Mouse (Mus musculus) liver, embryonic 13.5 days (tissue): ENCODE data around the gene Rnls. TPM values are rescaled to one million over a fixed set of nuclear protein-coding genes. Genes with fewer than 3 reads are reported as not detected.
A peak's percentile ranks its signal among the peaks of the same experiment; 100 is the strongest.

ENCODE experiments used
- ATAC-seq: fragments of 200-750 bp; cut with Nextera tagmentation; 2 replicates; pipeline ENCODE4 v1.8.0; 2017; ENCODE audit warnings: low read depth, mild to moderate bottlenecking, moderate number of reproducible peaks, moderate library complexity
- DNase-seq: peaks from one replicate; pipeline ENCODE4 v3.0.0; 2022
- H3K27ac ChIP-seq: fragments of 300-500 bp; sonication (generic); 2 replicates; pipeline ENCODE4 v1.5.1; 2015; ENCODE audit warnings: moderate library complexity, mild to moderate bottlenecking, inconsistent platforms
- H3K27me3 ChIP-seq: fragments of 300-500 bp; sonication (generic); 2 replicates; pipeline ENCODE4 v1.6.1; 2015; ENCODE audit warnings: mild to moderate bottlenecking, inconsistent platforms
- H3K36me3 ChIP-seq: fragments of 300-500 bp; sonication (generic); 2 replicates; pipeline ENCODE4 v1.6.1; 2015; ENCODE audit warnings: mild to moderate bottlenecking, inconsistent platforms
- H3K4me1 ChIP-seq: fragments of 300-500 bp; sonication (generic); replicated peaks from 2 replicates; pipeline ENCODE4 v1.6.1; 2015; ENCODE audit warnings: inconsistent platforms
- H3K4me2 ChIP-seq: fragments of 300-500 bp; sonication (generic); 2 replicates; pipeline ENCODE4 v1.6.1; 2015; ENCODE audit warnings: inconsistent platforms, mild to moderate bottlenecking, moderate library complexity
- H3K4me3 ChIP-seq: fragments of 300-500 bp; sonication (generic); replicated peaks from 2 replicates; pipeline ENCODE4 v1.5.1; 2015; ENCODE audit warnings: mild to moderate bottlenecking, inconsistent platforms
- H3K9ac ChIP-seq: fragments of 300-500 bp; sonication (generic); 2 replicates; pipeline ENCODE4 v1.6.1; 2015; ENCODE audit warnings: mild to moderate bottlenecking, inconsistent platforms
- H3K9me3 ChIP-seq: fragments of 300-500 bp; sonication (generic); replicated peaks from 2 replicates; pipeline ENCODE4 v1.6.1; 2016; ENCODE audit warnings: inconsistent platforms
- WGBS: fragments of 180-500 bp; shearing (Covaris S2); methylation state at CpG from one replicate; pipeline ENCODE4 v1.1.7; 2015; ENCODE audit not compliant: insufficient replicate concordance; 5-methylcytosine and 5-hydroxymethylcytosine counted together
- polyA plus RNA-seq: library from polyadenylated mRNA; unstranded; fragments of >200 nt; fragmentation: Nextera tagmentation; extraction: Ambion mirVana; gene quantifications from 2 replicates; pipeline ENCODE4 v1.2.1, GENCODE M21; 2015

Rnls gene
- polyA plus RNA-seq, 1 experiment from 2014 or later: 1.1 TPM

DNA sequence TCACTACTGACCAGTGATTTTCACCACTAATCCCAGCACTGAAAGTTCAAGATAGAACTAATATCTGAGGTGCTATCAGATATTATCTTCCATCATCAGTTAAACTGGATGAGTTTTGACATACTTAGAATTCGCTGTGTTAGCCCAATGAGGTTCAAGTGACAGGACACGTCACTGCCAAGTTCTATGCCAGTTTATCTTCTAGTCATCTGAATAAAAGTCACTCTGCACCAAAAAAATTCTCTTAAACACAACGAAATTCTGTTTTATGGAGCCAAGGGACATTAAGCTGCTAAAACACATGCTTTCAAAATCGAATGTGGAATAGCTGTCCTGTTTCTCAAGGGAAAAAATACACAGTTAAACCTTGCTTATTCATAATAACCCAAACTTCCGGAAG lies 168.3 kb downstream of the Rnls start:
- Histone ChIP-seq H3K36me3 (no peaks in the 10 kb centered on the region), H3K27me3 (no peaks in the 10 kb centered on the region), H3K9me3 (no peaks in the 10 kb centered on the region), H3K4me2 (no peak overlapping the region), H3K4me3 (no peak overlapping the region), H3K9ac (no peak overlapping the region), H3K4me1 (peaks cover 18% of the 10 kb centered on the region), H3K27ac (no peak overlapping the region)
- ATAC-seq: no peak
- no peak for DNase-seq
- 53% methylated on average over 5 of the region's 5 CpGs for whole genome bisulfite sequencing

DNA sequence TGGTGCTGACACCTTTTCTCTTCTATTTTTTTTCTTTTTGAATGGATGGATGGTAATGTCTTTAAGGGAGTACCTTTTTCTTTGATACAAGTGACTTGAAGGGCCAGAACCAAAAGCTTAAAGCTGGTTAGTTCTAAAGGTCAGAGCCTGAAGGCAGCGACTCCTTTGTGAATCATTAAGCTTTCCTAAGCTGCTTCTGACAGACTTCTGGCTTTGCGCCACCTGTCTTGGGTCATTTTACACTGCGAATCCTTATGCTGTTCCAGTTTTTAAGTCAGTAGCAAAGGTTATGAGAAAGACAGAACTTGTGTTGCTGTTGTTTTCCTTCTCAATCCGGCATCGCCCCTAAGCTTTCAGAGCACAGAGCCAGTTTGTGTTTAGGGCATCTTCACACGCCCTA lies 168.8 kb downstream of the Rnls start:
- Histone ChIP-seq H3K36me3 (no peaks in the 10 kb centered on the region), H3K4me2 (no peak overlapping the region), H3K4me3 (no peak overlapping the region), H3K4me1 (peaks cover 18% of the 10 kb centered on the region), H3K9me3 (no peaks in the 10 kb centered on the region), H3K27ac (peak overlapping the region; percentile 13; the same call in 1 of the 2 replicates), H3K9ac (no peak overlapping the region), H3K27me3 (no peaks in the 10 kb centered on the region)
- no peak for ATAC-seq
- DNase-seq: no peak
- 64% methylated on average over 6 of the region's 6 CpGs for WGBS

DNA sequence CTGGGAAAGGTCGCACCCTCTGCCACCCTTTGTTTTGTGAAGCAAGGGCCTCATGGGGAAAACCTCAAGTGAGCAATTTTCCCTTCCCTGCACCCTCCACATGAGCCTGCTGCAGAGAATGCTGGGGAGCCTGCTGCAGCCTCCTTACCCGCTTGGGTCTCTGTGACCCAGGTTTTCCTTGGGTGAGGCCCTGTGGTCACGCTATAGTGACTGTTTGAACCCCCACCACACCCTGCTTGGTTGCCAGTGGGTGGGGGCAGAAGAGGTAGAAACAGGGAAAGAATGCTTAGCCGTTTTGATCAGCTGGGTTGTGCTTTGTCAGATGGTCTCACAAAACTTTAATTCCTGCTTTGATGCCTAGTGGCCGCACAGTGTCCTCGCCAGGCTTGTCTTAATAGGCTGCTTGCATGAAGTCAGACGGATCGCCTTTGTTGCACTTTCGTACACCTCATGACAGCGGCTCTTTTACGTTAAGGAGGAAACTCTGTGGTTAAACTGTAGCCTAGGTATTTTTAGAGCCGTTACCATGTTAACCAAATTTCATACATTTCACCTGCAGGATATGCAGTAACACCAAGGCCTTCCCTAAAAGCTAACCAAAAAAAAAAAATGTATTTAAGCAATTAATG lies 169.4 kb downstream of the Rnls start:
- H3K36me3 ChIP-seq: no peaks in the 10 kb centered on the region
- no peak overlapping the region for H3K4me3 ChIP-seq
- H3K27me3 ChIP-seq: no peaks in the 10 kb centered on the region
- 12% methylated on average over 12 of the region's 12 CpGs for WGBS
- H3K4me1 ChIP-seq: peaks cover 18% of the 10 kb centered on the region
- H3K27ac ChIP-seq: no peak overlapping the region
- DNase-seq (peak; percentile 9), ATAC-seq (0 out of 2 replicates have a peak, but pooled peaks have one; percentile 20)
- H3K9me3 ChIP-seq: no peaks in the 10 kb centered on the region
- peak overlapping the region; percentile 26; the same call in 1 of the 2 replicates for H3K4me2 ChIP-seq
- no peak overlapping the region for H3K9ac ChIP-seq

DNA sequence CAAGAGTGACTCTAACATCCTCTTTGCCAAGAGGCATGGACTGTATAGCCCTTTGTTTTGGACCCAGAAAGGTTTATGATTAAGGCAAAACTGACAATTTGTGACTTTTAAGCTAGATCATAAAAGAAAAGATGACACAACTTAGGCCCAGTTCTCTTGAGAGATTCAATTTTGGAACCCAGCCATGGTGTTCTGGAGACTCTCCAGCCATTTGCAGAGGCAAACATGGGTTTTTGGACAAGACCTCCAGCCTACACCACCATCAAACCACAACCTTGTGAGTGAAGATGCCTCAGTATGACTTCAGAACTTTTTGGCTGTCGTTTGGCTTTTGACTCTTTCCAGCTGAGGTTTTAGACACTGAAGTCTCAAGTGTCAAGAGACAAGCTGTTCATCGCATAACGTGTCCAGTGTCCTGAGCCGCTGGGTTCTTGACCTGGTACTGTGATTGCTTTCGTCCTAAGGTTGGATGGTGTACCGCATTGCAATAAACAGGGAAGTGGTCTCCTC lies 174.2 kb downstream of the Rnls start:
- no peaks in the 10 kb centered on the region for H3K27me3 ChIP-seq
- no peak overlapping the region for H3K27ac ChIP-seq
- H3K4me1 ChIP-seq: peaks cover 4% of the 10 kb centered on the region; the same call in 1 of the 2 replicates
- no peak overlapping the region for H3K4me2 ChIP-seq
- no peaks in the 10 kb centered on the region for H3K36me3 ChIP-seq
- H3K4me3 ChIP-seq: no peak overlapping the region
- no peaks in the 10 kb centered on the region for H3K9me3 ChIP-seq
- DNase-seq: no peak
- no peak overlapping the region for H3K9ac ChIP-seq
- ATAC-seq: no peak
- 72% methylated on average over 6 of the region's 6 CpGs for WGBS

DNA sequence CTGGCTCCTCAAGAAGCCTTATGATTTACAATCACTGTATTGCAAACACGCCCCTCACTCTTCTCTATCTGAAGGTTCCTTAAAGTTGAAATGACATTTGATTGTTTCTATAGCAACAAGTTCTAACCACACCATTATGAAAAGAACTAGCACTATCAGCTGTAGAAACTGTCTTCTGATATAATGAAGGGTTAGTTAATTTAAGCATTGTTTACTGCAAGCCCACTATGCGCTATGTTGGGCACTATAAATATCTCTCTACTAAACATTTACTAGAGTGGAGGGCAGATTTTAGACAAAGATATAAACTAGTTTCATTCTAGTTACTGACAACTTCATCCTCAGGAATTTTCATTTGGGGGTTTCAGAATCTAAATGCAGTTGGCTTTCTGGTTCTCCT lies 182.4 kb downstream of the Rnls start:
- 70% methylated on average over 2 of the region's 2 CpGs for whole genome bisulfite sequencing
- H3K4me3 ChIP-seq: no peak overlapping the region
- no peaks in the 10 kb centered on the region for H3K9me3 ChIP-seq
- no peak overlapping the region for H3K9ac ChIP-seq
- no peak overlapping the region for H3K4me2 ChIP-seq
- H3K27ac ChIP-seq: no peak overlapping the region
- no peaks in the 10 kb centered on the region for H3K27me3 ChIP-seq
- no peak for DNase-seq
- no peak for ATAC-seq
- H3K4me1 ChIP-seq: no peaks in the 10 kb centered on the region
- H3K36me3 ChIP-seq: no peaks in the 10 kb centered on the region

DNA sequence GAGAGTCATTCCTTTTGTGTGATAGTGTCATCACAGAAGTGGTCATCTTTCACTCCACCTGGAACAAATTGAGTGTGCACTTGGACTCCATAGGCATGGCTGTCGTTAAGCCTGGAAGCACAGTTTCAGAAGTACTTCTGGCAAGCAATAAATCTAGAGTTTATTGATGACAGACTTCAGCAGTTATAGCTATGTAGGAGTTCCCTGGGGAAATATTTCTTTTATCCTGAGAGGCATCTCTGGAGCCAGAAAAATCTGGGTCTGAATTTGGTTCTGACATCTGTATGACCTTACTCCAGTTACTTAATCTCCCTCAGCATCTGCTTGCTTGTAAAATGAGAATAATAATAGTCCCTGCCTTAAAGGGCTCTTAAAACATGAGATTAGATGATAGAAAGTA lies 184.1 kb downstream of the Rnls start:
- H3K27ac ChIP-seq: no peak overlapping the region
- ATAC-seq (no peak), DNase-seq (no peak)
- H3K4me3 ChIP-seq: no peak overlapping the region
- WGBS: 51% methylated on average over 1 of the region's 1 CpGs
- H3K9ac ChIP-seq: no peak overlapping the region
- no peaks in the 10 kb centered on the region for H3K4me1 ChIP-seq
- H3K36me3 ChIP-seq: no peaks in the 10 kb centered on the region
- H3K4me2 ChIP-seq: no peak overlapping the region
- no peaks in the 10 kb centered on the region for H3K27me3 ChIP-seq
- no peaks in the 10 kb centered on the region for H3K9me3 ChIP-seq

DNA sequence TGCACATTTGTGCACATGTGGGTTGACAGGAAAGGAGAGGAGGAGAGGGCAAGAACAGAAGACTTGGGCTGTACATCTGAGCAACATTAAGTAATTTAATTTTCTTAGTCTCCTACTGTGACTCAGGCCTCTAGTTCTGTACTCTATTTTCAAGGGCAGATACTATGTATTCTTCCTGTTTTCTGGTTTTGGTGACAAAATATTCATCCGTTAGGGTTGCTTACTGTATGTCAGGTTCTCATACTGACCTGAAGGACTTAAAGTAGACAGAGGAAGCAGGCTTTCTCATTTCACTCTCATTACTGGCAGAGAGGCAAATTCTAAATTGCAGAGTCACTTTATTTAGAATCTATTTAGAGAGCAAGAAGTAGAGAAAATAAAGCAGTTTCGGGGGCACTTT lies 186.7 kb downstream of the Rnls start:
- Histone ChIP-seq H3K9me3 (no peaks in the 10 kb centered on the region), H3K9ac (no peak overlapping the region), H3K36me3 (no peaks in the 10 kb centered on the region), H3K4me2 (no peak overlapping the region), H3K27me3 (no peaks in the 10 kb centered on the region), H3K4me3 (no peak overlapping the region), H3K4me1 (no peaks in the 10 kb centered on the region), H3K27ac (no peak overlapping the region)
- WGBS: 53% methylated on average over 2 of the region's 2 CpGs
- DNase-seq (no peak), ATAC-seq (no peak)

DNA sequence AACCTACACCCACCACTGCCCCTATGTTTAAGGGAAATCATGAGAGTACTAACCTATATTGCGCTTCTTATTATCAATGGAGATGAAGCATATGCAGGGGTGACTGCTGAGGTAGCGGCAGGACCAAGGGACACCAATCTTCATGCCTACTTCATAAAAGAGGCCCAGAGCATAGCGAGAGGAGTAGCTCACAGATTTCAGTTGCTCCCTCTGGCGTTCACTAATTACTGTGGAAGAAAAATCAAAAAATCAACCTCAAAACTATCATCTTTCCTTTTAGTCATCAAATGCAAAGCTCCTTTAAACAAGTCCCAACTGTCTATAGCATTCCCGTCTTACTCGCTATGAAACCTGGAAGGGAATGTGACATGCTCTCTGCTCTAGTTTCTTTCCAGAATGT lies 189.7 kb downstream of the Rnls start:
- Histone ChIP-seq H3K36me3 (no peaks in the 10 kb centered on the region), H3K4me2 (no peak overlapping the region), H3K9ac (no peak overlapping the region), H3K4me1 (no peaks in the 10 kb centered on the region), H3K4me3 (no peak overlapping the region), H3K27ac (no peak overlapping the region), H3K9me3 (no peaks in the 10 kb centered on the region), H3K27me3 (no peaks in the 10 kb centered on the region)
- DNase-seq: no peak
- WGBS: 72% methylated on average over 6 of the region's 6 CpGs
- no peak for ATAC-seq

DNA sequence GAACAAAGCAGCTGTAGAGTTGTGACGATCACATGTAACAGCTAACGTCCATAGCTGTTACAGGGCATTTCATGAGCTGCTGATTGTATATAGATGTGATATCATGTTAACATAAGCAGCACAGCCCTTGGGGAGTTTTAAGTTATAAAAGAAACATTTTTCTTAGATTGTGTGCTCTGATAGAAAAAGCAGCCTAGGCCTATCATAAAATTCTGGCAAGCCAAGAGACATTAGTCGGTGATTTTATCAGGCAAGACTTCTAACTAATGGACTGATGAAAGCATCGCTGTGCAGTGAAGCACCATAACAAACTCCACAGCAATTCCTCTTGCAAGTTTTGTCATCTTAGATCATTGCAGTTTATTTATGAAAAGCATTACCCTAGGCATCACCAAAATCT lies 190.9 kb downstream of the Rnls start:
- no peaks in the 10 kb centered on the region for H3K27me3 ChIP-seq
- H3K4me1 ChIP-seq: no peaks in the 10 kb centered on the region
- no peak overlapping the region for H3K4me2 ChIP-seq
- no peak overlapping the region for H3K9ac ChIP-seq
- WGBS: 67% methylated on average over 4 of the region's 4 CpGs
- ATAC-seq: no peak
- H3K36me3 ChIP-seq: no peaks in the 10 kb centered on the region
- no peak overlapping the region for H3K4me3 ChIP-seq
- H3K9me3 ChIP-seq: no peaks in the 10 kb centered on the region
- H3K27ac ChIP-seq: no peak overlapping the region
- DNase-seq: no peak

DNA sequence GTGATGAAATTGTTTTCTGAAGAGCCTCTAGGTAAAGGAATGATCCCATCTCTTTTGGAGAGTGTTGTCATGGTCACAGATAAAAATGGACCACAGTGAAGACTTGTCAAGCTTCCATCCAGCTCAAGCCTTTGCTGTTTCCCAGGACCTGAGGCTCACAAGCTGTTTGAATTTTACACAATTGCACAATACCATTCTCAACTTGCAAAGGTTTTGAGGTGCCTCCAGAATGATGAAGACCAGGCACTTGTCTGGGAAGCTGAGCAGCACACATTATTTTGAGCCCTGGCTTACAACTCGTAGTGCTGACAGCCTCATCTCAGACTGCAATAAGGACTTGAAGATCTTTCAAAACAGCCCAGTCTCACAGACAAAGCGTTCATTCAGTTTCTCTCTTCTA lies 200.0 kb downstream of the Rnls start:
- no peak overlapping the region for H3K4me3 ChIP-seq
- no peaks in the 10 kb centered on the region for H3K27me3 ChIP-seq
- 46% methylated on average over 2 of the region's 2 CpGs for WGBS
- H3K4me1 ChIP-seq: no peaks in the 10 kb centered on the region
- no peak overlapping the region for H3K9ac ChIP-seq
- no peak overlapping the region for H3K4me2 ChIP-seq
- H3K9me3 ChIP-seq: no peaks in the 10 kb centered on the region
- ATAC-seq (no peak), DNase-seq (no peak)
- H3K27ac ChIP-seq: no peak overlapping the region
- H3K36me3 ChIP-seq: no peaks in the 10 kb centered on the region

DNA sequence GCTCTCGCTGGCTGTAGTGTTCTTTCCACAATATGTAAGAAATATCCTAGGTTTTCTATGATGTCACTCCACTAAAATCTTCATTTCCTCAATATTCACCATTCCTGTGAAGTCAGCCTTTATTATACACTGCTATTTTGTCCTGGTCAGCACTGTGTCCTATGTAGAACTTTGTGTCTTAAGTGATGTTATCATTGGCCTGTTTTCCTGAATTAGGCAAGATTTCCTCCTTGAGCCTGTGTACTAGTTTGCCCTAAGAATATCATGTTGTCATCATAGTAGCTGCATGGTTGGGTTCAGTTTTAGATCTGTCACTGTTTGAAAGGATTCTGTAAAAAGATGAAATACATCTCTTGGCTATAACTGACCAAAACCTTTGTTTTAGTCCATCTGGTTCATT lies 203.3 kb downstream of the Rnls start:
- H3K9ac ChIP-seq: no peak overlapping the region
- WGBS: 73% methylated on average over 1 of the region's 1 CpGs

DNA sequence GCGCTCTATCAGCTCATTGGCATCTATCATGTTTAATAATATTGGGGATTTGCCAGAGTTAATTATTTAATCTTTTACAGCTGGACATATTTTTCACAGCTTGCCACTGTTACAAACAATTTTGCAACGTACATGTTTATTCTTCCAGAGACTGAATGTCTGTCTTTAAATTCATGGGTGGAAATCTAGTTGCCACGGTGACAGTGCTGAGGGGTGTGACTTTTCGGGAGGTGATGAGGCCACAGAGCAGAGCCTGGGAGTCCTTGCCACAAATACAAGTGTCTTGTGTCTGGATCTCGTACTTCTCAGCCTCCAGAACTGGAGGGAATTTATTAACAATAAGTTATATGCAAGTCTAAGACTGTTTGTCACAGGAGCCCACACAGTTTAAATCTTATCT lies 212.5 kb downstream of the Rnls start:
- Histone ChIP-seq H3K4me2 (no peak overlapping the region), H3K27ac (no peak overlapping the region), H3K36me3 (no peaks in the 10 kb centered on the region), H3K27me3 (no peaks in the 10 kb centered on the region), H3K9ac (no peak overlapping the region), H3K4me3 (no peak overlapping the region), H3K9me3 (no peaks in the 10 kb centered on the region), H3K4me1 (no peaks in the 10 kb centered on the region)
- ATAC-seq (no peak), DNase-seq (no peak)
- WGBS: 57% methylated on average over 5 of the region's 5 CpGs

More for the DNA sequence above, 203.3 kb downstream of the Rnls start:
- Histone ChIP-seq H3K4me3 (no peak overlapping the region), H3K36me3 (no peaks in the 10 kb centered on the region), H3K4me2 (no peak overlapping the region), H3K4me1 (no peaks in the 10 kb centered on the region), H3K27me3 (no peaks in the 10 kb centered on the region), H3K9me3 (no peaks in the 10 kb centered on the region), H3K27ac (no peak overlapping the region)
- DNase-seq: no peak
- no peak for ATAC-seq
